Mouse (Mus musculus) cerebellum, adult 9-11 months (tissue): ENCODE results near the gene Gm5483.
"Not testable (repeated sequence)": the region's sequence is repeated elsewhere in the genome, so short reads cannot be mapped to it uniquely, and the experiment has no call there.

Experiments
- DNase-seq: peaks from one replicate; pipeline ENCODE4 v3.0.0; 2022

Gm5483 gene

GRCm38 (mm10) chr16:36183912-36184311, at the start of gene Gm5483:
Gene Gm5483, plus strand, starts transcription at chr16:36184212.
- DNase-seq = not testable (repeated sequence)

- no peak for DNase-seq
These were observed 45.8 kb upstream of the Gm5483 start for GRCm38 (mm10) chr16:36138201-36138600.

- no peak for DNase-seq
These were observed 27.5 kb upstream of the Gm5483 start, which contains the start of gene Stfa2l1 for GRCm38 (mm10) chr16:36156402-36156975. Gene Stfa2l1, plus strand, starts transcription at chr16:36156811.

GRCm38 (mm10) chr16:36167841-36168240, 16.2 kb upstream of the Gm5483 start:
- DNase-seq = not testable (repeated sequence)

GRCm38 (mm10) chr16:36176108-36176507, 7.9 kb upstream of the Gm5483 start:
- no peak for DNase-seq

- no peak for DNase-seq
These were observed 4.1 kb upstream of the Gm5483 start for GRCm38 (mm10) chr16:36179910-36180309.

- DNase-seq = no peak
These were observed 15.2 kb downstream of the Gm5483 start for GRCm38 (mm10) chr16:36199226-36199625.

- DNase-seq = no peak
These were observed 19.8 kb downstream of the Gm5483 start for GRCm38 (mm10) chr16:36203846-36204245.

- not testable (repeated sequence) for DNase-seq
These were observed 21.7 kb downstream of the Gm5483 start for GRCm38 (mm10) chr16:36205684-36206083.

- no peak for DNase-seq
These were observed 26.0 kb downstream of the Gm5483 start, which contains the start of gene Gm5416 for GRCm38 (mm10) chr16:36209967-36210453. Gene Gm5416, plus strand, starts transcription at chr16:36210403.

- not testable (repeated sequence) for DNase-seq
These were observed 37.2 kb downstream of the Gm5483 start, which contains the start of gene 2010005H15Rik for GRCm38 (mm10) chr16:36221168-36221567. Gene 2010005H15Rik, plus strand, starts transcription at chr16:36221468.
